Mouse (Mus musculus): ENCODE measurements at regions not wholly inside any gene's neighbourhood (a gene's known extent, or its start where the extent isn't known, plus 50 kb on each side); places are given as distances from the start of the nearest gene placed in this dataset.
"Not testable (repeated sequence)": the region's sequence is repeated elsewhere in the genome, so short reads cannot be mapped to it uniquely, and the experiment has no call there.

DNA sequence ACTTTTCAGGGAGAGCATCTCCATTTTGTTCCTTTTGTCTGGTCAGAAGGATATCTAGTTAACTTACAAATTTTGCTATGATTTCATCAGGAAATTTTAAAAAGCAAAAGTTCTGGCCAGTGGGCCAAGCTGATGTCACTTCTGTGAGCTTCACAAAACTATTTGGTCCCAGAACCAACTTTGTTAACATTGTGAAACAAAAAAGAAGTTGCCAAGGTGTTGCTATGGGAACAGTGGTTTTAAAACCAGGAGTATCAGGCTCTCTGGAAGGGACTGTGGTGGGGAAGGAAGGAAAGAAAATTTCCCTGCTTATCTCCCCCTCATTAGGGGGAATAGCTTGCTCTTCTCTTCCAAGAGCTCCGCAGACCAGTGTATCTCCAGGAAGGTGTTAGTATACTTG lies 416.8 kb upstream of the Auts2 start:
- DNase-seq (ENCODE audit: low spot score in 2 of 2) = no peak

DNA sequence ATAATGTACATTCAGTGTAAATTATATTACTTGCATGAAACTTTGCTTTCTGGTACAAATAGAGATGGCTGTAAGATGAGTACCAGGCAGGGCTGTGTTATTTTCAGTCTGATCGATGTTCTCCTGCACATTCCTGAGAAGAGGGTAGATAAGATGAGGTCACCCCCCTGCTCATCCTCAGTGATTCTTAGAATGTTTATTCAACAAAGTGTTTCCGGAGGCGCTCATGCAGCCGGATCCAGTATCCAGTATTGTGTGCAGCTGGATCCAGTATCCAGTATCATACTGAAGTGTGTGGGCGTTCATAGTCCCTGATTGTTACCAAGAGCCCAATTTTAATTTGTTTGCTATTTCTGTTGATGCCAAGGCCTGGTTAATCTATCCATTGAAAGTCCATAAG lies 413.0 kb upstream of the Auts2 start:
- DNase-seq (ENCODE audit: low spot score in 2 of 2) = no peak

DNA sequence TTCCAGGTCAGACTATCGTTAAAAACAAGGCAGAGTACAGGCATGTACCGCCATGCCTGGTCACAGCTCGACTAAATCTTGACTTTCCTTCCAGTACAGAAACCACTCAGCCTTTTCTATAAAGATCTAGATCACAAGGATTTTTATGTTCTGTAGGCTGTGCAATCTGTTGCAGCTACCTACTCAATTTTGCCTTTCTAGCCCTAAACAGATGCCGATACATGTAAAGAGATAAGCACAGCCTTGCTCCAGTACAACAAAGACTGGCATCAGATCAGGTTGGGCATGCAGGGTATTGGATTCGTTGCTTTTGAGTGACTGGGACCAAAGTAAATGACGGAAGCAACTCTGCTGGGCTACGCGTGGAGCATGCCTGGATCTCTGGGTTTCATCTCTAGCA lies 411.9 kb upstream of the Auts2 start:
- DNase-seq (ENCODE audit: low spot score in 2 of 2) = no peak

DNA sequence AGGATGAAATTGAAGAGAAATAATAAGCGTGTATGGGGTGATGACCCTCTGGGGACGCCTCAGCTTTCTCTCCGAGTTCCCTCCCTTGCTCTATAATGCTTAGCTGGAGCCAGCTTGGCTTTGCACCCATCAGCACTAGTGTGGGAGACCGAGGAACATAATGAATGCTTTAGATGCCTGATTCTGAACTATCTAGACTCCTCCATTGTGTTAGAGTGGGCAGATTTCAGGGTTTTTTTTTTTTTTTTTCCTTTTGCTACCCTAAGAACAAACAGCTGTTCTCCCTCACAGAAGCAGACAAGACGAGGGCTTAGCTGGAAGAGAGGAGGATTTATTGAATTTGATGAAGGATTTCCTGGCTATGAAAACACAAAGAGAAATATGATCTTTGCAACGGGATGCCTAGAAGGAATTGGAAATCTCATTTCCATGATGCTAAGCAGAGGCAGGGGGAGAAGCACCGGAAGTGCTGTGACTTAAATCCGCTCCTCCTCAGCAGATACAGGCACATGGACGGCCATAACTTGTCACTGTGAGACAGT lies 390.4 kb upstream of the Auts2 start:
- DNase-seq (ENCODE audit: low spot score in 2 of 2) = no peak

DNA sequence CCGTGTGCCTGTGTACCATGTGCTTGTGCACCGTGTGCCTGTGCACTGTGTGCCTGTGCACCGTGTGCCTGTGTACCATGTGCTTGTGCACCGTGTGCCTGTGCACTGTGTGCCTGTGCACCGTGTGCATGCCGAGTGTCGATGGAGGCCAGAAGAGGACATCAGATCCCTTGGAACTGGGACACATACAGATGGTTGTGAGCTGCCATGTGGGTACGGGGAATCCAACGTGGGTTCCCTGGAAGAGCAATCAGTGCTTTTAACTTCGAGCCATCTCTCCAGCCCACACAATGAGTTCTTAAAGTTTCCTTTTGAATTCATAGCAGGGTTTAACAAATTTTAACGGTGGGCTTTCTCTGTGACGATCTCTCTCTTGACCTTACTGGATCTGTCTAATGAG lies 386.8 kb upstream of the Auts2 start:
- not testable (repeated sequence) for DNase-seq (ENCODE audit: low spot score in 2 of 2)

DNA sequence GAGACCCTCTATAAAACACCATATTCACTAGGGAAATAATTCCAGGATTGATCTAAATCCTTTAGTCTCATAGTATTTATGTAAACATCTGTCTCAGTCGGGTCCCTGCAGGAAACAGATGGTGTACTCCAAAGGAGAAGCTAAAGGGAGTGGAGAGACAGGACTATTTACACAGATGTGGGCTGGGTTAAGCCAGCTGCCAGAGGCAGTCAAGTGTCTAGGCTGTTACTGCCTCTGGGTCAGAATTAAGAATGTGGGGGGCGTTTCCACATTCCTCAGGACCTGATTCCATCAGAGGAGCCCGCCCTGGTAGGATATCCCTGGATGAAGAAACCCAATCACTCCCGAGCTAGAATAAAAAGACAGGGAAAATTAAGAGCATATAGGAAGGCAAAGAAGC lies 380.2 kb upstream of the Auts2 start:
- no peak for DNase-seq (ENCODE audit: low spot score in 2 of 2)

DNA sequence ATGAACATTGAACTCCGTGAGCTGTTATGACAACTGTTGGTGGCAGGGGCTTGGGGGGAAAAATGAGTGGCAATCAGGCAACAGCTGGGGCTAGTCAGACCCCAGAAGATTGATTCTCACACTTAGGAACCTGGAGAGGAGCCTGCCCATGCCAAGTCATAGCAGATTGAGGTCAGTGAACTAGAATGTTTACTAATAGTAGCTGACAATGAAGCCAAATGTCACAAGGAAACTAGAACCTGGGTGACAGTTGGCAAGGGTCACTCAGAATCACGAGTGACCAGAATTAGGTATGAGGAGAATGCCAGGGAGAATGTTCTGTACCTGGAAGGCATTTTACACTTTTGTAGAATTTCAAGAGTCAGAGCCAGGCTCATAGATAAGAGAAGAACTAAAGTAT lies 365.9 kb upstream of the Auts2 start:
- DNase-seq (ENCODE audit: low spot score in 2 of 2) = no peak

DNA sequence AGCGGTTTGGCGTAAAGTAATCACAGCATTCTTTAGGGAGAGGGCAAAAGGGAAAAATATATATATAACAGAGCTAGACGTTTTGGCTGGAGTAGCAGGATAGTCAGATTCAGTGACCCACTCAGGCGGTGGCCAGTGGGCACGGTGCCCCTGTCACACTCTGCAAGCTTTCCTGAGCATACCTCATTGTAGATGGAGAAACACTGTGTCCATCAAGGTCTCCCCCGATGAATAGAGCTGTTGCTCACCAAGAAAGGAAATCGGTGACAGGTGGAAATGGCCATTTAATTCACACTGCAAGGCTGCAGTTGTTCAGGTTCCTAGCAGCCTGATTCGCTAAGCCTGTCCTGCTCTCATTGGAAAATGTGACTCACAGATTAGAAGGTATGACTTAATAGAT lies 365.1 kb upstream of the Auts2 start:
- no peak for DNase-seq (ENCODE audit: low spot score in 2 of 2)

DNA sequence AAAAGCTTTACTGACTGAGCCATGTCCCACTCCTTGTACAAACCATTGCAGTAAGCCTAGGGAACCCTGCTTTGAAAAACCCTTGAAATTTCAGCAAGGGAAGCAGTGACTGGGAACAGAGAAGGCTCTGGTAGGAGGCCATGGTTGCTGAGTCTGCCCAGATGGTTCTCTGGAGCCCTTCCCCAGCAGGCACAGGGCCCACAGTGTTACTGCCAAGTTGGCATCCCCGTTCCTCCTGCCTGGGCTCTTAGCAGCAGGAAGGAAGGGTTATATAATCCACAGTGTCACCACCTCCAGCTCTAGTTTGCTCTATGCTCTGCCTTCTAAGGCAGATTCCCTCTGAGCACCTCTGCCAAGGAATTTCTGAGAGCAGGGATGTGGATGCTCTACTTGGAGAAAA lies 349.4 kb upstream of the Auts2 start:
- no peak for DNase-seq (ENCODE audit: low spot score in 2 of 2)

DNA sequence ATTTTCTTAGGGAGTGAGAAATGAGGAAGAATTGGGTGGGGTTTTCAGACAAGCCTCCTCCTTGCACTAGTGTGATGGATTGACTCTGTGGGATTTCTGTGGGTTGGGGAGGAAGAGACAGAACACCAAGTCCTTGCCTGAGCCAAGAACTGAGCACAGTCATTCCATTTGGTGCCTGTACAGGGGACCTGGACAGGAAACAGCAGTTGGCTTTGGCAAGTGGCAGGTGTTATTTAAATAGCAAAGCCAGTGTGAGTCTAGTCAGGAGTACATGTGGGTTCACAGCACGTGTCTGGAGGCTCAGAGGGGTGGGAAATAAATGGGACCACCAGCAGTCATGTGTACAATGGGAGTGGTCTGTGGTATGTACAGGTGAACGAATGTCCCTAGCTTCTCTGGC lies 341.0 kb upstream of the Auts2 start:
- no peak for DNase-seq (ENCODE audit: low spot score in 2 of 2)

DNA sequence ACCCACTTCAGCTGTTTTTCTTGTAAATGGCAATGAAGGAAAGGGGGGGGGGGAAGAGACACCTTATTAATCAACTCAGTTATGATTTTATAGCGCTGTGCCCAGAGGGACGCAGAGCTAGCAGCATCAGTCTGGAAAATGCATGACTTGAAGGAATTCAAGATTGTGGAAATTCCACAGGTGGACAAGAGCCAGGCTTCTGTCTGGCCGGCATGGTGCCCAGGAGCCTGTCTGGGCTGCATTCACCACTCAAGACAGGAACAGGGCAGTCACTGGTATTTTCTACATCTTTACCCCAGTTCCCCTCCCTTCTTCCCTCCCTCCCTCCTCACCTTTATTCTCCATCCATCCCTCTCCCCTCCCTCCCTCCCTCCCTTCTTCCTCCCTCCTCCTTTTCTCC lies 339.1 kb upstream of the Auts2 start:
- DNase-seq (ENCODE audit: low spot score in 2 of 2) = no peak

DNA sequence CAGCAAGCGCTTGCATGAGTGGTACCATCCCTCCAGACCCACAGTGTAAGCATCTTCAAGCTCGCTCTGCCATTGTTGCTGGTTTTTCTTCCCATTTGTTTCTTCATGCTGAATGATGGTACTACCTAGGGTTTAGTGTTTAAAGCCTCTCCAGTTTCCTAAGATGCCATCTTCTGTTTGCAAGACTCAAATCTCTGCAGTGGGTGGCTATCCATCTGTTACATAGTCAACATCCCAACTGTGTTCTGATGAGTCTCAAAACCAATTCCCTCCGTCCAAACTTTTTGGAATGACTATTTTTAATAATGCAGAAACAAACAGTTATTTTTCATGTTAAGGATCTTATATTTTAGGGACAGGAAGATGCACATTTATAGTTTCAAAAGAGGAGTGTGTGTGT lies 338.0 kb upstream of the Auts2 start:
- DNase-seq (ENCODE audit: low spot score in 2 of 2) = no peak

DNA sequence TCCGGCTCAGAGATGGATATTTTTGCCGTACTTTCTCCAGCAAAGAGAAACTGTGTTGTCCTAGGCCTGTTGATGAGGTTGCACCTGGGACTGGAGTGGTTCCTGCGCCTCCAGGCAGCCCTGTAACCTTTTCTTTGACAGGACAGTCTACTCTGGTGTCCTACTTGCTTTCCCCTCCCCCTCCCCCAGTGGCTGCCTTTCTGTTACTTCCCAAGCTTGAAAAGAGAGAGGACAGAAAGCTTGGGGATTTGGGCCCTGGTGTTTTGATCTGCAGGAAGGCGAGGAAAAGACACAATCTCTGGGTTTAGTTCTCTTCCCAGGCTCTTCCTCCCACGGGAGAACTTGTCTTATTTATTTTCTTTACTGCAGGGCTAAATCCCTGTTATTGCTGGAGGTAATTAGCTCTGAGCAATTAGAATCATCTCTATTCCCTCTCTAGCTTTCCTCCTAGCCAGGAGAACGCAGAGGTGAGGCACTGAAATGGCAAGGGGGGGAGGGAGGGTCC lies 333.2 kb upstream of the Auts2 start:
- no peak for DNase-seq (ENCODE audit: low spot score in 2 of 2)

DNA sequence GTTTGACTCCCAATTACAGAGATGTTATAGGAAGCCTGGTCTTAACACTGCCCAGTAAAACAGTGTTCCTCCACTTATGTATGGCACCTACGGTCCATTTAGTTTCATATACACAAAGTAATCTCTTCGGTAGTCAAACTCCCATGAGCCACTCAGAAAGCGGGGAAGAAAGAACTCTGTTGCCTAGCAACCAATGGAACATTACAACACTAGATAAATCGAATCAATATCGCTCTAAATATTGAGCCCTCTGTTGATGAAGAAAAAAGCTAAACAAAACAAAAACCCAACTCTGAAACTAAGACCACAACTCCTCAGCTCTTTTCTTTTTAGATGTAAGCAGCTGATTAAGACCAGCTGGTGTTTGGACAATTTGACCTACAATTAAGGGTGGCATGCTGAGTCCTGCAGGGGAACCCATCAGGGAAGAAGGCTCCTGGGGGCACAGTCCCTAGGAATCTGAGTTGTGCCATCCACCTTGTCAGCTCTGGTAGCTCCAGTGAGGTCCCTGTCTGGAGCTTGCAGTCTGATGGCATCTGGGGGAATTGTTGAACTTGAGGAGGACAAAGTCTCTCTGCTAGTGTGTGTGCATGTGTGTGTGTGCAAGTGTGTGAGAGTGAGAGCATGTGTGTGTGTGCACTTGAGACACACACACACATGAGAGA lies 315.8 kb upstream of the Auts2 start:
- DNase-seq (ENCODE audit: low spot score in 2 of 2) = no peak

DNA sequence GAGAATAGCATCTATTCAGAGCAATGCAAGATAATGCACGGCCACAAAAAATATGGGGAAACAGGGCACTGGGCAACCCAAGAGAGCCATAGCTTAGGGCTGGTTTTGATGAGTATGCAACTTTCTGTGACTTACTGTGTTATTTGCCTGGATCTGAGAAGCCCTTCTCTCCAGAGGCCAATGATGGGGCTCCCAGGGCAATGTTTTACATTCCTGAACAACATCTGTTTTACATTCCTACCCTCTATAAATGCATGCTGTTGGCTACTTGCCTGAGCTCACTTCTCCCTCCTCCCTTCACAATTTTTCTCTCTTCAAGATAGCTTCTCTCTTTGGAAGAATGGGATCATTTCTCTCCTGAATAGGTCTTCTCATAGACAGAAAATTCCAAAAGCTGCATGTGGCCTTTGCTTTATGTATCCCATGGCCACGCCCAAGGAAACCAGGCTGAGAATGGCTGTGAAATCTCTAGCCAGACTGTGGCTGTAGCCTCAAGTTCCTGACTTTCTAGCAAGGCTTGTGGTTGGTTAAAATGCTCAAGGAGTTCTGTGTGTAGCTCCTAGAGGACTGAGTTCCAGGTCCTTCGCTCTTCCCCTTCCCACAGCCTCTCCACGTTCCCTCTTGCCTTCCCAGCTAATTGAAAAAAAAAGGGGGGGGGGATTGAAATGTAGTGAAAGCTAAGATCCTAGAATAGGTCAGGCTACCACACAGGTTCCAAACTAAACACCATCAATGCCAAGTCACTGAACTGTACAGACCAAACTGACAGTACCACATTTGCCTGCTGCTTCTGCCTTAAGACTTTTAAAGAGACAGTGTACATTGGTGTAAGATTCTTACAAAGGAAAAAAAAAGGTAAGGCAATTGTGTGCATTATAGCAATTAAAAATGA lies 312.7 kb upstream of the Auts2 start:
- no peak for DNase-seq (ENCODE audit: low spot score in 2 of 2)

DNA sequence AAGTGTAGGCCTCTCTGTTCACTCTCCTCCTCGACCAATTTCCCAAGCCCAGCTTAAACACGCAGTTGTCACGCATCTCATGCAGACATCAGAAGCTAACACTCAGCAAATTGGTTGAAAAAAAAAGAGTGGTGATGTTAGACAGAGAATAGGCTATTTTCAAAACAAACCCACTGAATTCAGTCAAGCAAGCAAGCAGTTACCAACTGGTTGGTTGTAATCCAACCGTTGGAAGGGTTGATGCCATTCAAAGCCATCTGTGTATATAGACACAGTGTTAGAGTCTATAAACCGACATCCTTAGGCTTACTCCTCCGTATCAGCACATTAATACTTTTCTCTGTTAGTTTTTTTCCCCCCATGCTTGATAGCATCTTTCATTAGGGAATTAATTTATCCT lies 307.6 kb upstream of the Auts2 start:
- no peak for DNase-seq (ENCODE audit: low spot score in 2 of 2)

DNA sequence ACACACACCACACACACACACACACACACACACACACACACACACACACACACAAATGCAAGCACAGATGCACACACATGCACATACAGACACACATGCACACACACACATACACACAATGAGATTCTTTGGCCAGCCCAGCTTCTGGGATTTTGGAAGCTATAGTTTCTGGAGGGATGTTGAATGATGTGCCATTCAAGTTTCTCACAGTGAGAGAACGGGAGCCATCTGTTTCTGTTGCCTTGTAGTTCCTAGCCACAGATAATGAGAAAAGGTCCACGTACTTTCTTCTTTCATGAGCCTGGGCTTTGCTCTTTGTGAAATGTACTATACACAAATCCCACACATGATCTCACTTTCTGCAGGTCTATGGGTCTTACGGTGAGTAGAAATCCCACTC lies 304.9 kb upstream of the Auts2 start:
- no peak for DNase-seq (ENCODE audit: low spot score in 2 of 2)

DNA sequence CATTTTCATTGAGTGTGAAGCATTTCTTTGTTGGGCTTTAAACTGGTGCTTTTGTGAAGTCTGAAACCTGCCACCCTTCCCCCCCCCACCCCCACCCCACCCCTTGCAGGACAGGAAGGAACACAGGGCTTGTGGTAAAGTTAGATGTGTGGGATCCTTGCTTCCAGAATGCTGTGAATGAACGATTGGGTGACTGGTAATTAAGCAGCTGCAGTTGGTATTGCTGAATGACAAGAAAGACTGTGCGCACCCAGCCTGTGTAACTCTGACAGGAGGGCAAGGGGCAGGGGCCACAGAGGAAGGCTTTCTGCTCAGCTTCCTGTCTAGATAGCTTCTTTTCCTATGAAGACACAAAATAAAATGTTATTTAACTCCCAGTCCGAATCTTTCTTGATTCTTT lies 300.1 kb upstream of the Auts2 start:
- DNase-seq (ENCODE audit: low spot score in 2 of 2) = no peak

DNA sequence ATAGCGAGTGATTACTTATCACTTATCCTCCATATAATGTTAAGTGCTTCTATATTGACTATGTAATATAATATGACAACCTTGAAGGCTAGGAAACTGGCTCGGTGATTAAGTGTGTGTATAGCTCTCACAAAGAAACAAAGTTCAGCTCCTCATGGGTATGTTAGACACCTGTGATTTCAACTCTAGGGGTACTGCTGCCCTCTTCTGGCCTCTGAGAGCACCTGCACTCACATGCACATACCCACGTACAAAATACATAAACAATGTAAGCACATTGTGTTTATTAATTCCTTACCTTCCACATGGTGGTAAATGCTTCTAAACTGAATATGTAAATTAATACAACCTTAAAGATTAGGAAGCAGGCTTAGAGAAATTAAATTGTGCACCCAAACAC lies 298.6 kb upstream of the Auts2 start:
- DNase-seq (ENCODE audit: low spot score in 2 of 2) = no peak

DNA sequence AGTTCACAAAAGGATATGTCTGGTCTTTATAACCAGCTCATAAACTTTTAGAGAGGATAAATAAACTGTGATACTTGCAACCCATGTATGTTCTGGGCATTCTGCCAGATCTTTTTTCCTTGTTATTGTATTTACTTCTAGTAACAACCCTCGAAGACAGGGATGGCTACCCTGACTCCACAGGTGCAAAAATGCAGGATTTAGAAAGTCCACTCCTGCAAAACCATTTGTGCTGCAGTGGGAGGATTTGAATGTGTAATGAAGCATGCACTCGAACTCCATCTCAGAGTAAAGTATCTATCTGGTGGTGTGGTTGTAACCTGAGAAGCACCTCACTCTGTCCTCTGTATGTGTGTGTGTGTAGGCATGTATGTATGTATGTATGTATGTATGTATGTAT lies 294.3 kb upstream of the Auts2 start:
- DNase-seq (ENCODE audit: low spot score in 2 of 2) = no peak

DNA sequence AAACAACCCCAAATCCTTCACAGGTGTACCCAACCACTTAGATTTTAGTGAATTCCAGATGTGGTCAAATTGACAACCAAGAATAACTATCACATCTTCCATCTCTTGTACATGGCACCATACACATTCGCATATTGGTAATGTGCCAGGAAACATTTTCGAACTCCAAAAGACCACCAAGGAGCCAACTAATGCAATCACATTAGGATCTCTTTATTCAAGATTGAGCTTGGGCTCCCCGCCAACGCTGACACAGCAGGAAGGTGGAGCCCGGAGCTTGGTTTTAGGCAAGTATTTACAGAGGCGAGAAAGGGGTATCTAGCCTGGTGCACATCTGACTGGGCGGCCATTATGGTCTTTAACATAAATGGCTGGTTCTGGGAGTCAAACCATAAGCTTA lies 285.8 kb upstream of the Auts2 start:
- no peak for DNase-seq (ENCODE audit: low spot score in 2 of 2)

DNA sequence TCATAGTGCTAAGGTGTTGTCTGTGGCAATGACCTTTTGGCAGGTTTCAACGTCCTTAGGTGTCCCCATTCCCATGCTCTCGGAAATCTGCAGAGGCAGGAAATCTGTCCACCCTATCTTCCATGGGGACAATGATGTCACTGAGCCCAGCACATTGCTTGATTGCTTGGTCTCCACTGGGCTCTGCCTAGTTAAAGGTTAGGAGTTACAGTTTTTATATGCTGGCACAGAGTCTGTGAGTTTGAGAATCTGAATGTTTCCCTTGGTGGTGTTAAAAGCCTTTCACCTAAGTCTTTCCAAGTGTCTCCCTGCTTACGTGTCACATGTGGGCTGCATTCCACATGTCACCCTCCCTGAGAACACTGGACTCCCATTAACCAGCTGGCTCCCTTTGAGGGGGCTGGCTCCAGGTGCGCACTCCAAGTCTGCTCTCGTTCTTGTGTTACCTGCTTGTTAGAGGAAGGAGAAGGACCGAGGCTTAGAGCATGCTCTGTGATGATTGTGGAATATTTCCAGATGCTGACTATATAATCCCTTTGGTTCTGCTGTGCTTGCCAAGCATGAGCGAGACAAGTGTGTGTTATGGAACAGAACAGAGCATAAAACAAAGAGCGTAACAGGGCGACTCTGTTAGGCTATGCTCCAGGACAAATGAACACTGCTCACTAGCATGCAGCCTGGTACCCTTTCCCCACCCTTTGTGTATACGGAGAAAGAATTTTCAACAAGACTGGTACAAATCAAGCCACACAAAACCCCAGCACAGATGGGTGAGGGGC lies 284.6 kb upstream of the Auts2 start:
- no peak for DNase-seq (ENCODE audit: low spot score in 2 of 2)

Measured in thymus, postnatal 10 days (tissue).